Mouse (Mus musculus) brain, adult 2 months (tissue): Measurements from ENCODE around the gene Cd9.
A peak's percentile ranks its signal among the peaks of the same experiment; 100 is the strongest.

Experiments
- DNase-seq: peaks from one replicate; pipeline ENCODE4 v3.0.0; 2011; ENCODE audit warnings: low read depth, low spot score

Cd9 gene

DNA sequence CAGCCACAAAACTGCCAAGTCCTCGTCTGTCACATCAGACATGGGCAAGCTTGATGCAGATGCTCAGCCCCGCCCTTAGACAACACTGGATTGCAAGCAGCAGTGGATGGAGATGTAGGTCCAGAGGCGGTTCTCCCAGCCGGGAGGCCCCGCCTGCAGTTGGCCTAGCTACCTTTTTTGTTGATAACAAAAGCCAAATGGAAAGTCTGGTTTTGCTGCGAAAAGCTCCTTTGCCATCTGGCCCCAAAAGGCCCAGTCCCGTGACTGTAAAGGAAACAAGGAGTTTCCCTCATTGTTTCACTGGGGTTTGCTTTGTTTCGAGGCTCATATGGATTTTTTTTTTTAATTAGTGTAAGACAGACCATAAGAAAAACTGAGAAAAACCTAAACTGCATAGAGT, 18.5 kb downstream of the Cd9 start:
- no peak for DNase-seq

GRCm38 (mm10) chr6:125475184-125475583, 19.4 kb downstream of the Cd9 start:
- DNase-seq = no peak

DNA sequence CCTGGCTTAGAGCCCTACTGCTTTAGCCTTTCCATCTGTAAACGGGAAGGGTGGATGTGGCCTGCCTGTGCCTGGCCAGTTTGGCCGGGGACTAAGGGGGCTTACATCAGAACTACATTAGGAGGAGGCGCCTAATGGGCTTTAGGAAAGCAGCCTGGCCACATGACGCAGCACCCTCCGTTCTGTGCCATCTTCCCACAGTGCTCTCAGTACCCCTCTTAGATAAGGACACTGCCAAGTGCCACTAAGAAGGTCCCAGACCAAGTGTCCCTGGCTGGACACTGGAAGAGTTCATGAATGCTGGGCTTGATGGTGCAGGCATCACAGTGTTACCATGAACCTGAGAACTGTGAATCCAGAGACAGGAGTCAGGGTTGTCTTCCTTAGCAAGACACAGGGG, 20.7 kb downstream of the Cd9 start:
- DNase-seq = no peak

- peak; percentile 68 for DNase-seq
These were observed 21.3 kb downstream of the Cd9 start for GRCm38 (mm10) chr6:125473321-125473721.

DNA sequence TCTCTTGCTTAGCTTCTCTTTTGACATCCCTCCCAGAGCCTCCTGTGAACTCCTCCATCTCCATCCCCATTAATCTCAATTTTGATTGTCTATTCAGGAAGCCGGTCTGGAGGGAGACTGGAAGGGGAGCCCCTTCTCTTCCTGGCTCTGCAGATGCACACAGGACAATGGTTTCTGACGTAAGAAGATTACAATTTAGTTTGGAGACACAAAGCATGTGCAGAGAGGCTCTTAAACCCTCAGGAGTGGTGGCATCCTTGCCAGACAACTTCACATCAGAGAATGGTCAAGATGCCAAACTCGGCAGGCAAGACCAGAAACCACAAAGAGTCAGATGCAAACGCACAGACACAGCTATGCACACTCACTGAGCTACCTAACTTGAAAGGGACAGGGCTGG, 22.7 kb downstream of the Cd9 start:
- DNase-seq = no peak

- peak; percentile 53 for DNase-seq
These were observed 23.3 kb downstream of the Cd9 start for GRCm38 (mm10) chr6:125471326-125471725.

DNA sequence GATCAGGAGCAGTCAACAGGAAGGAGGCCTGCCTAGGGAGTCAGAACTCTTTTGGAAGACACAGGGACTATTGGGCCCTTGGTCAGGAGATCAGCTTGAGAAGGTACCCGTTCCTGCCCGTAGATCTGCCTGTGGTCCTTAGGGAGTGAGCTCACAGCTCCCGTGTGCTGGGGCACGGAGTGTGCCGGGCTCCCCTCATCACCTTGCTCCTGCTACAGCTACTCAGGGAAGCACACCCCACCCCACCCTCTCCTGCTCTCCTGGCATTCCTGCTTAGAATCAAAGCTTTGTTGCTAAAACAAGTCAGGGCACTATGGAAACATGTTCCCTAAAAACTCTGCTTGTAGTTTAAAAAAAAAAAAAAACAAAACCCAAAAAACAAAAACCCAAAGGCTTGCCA, 24.0 kb downstream of the Cd9 start:
- DNase-seq = no peak

DNA sequence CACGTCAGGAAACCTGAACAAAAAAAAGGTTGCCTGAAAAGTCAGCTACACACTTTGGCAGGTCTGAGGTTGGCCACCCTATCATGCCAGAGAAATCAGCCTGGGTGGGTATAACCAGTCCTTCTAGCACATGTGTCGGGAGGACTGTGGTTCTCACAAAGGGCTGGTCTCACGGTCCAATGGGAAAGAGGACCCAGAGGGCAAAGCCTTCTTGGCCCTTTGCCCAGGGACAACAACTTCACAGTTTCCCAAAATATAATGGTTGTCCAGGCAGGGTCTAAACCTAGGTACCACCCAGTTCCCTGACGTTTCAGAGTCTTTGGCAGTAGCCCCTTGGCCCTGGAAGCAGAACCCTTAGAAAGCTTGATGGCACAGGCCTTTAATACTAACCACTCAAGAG, 25.4 kb downstream of the Cd9 start:
- DNase-seq = no peak

GRCm38 (mm10) chr6:125468179-125468960, 26.2 kb downstream of the Cd9 start:
- peak; percentile 45 for DNase-seq

- peak; percentile 96 for DNase-seq
These were observed 27.3 kb downstream of the Cd9 start for GRCm38 (mm10) chr6:125467301-125467715.

- DNase-seq = no peak
These were observed 32.3 kb downstream of the Cd9 start for GRCm38 (mm10) chr6:125462312-125462711.

GRCm38 (mm10) chr6:125461788-125462187, 32.8 kb downstream of the Cd9 start:
- DNase-seq = no peak

DNA sequence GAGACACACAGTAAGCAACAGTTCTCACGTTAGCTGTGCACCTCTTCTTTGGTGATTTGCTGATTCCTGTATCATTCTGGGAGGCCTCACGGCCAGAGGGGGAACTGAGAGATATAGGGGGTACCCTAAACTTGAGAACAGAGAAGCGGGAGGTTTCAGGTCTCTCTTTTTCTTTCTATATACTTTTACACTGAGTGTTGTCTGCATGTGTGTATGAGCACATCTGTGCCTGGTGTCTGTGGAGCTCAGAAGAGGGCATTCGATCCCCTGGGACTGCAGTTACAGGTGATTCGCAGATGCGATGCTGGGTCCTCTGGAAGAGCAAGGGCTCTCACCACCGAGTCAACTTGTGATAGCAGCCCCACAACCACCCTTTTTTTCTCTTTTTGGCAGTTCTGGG, 33.3 kb downstream of the Cd9 start:
- no peak for DNase-seq

DNA sequence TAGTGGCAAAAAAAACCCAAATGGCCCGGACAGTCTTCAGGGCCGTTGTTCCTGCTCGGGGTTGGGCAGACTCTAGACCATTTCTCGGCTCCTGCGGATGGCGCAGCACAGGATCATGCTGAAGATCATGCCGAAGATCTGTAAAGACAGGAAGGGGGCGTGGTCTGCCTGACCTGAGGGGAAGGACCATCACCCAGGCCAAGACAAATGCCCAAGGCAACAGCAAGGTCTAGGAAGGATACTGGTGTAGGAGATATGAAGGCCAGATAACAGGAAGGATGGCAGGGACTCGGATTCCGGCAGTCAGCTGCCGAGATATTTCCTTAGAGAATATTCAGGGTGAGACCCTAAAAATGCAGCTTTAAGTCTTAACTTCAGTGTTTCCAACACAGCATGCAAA, 34.0 kb downstream of the Cd9 start:
- no peak for DNase-seq

DNA sequence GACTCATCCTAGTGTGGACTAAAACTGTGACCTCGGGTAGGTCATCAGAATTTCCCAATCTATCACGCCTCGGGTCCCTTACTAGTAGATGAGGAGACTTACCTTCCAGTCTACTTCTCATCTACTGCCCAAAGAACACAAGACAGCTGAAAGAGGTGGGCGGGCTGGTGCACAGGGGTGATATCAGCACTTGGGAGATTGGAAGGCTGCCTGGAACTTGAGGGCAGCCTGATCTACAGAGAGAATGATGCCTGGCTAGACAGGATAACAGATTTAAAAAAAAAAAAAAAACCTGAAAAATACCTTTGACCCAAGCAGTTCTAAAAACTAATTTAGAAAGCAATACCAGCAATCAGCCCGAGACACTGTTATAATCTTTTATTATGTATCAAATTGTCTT, 34.7 kb downstream of the Cd9 start:
- no peak for DNase-seq

- DNase-seq = no peak
These were observed 38.6 kb downstream of the Cd9 start for GRCm38 (mm10) chr6:125455806-125456520.

DNA sequence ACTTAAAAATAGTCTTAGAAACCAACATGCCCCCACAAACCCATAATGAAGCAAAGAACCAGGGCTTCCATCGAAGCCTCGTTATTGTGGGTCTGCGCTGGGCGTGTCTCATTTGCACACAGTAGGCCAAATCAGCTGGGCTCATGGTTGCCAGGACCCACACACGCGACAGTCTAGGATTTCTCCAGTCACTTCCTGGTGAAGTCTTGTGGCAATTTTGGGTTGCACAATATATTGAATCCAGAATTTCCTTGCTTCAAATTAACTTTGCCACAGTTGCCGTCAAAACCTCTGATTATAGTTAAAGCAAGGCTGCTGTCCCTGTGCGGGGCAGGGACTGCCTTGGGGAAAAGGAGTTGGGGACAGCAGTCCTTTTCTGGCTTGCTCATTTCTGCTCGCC, 39.9 kb downstream of the Cd9 start:
- DNase-seq = no peak

DNA sequence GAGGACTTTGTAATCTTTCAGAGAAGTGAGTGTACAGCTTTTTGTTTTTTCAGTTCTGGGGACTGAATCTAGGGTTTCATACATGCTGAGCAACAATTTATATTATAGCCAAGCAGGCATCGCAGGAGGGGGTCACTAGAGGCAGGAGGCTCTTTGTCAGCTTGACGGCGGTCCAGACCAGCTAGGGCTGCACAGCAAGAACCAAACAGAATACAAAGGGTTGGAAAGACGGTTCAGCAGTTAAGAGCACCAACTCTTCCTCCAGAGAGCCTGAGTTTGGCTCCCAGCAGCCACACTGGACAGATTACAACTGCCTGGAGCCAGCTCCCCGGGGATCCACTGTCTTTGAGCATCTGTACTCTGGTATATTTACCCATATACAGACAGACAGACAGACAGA, 40.3 kb downstream of the Cd9 start:
- no peak for DNase-seq

DNA sequence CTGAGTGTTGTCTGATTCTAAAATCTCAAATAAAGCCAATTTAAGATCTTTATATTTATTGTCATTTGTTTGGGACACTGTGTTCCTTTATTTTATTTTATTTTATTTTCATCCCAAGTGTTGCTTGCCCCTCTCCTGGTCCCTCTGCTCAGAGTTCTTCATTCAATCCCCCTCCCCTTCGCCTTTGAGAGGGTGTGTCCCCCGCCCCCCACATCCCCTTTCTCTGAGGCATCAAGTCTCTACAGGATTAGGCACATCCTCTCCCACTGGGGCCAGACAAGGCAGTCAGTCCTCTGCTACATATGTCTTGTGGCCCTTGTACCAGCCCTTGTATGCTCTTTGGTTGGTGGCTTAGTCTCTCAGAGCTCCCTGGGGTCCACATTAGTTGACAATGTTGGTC, 46.9 kb downstream of the Cd9 start:
- no peak for DNase-seq

DNA sequence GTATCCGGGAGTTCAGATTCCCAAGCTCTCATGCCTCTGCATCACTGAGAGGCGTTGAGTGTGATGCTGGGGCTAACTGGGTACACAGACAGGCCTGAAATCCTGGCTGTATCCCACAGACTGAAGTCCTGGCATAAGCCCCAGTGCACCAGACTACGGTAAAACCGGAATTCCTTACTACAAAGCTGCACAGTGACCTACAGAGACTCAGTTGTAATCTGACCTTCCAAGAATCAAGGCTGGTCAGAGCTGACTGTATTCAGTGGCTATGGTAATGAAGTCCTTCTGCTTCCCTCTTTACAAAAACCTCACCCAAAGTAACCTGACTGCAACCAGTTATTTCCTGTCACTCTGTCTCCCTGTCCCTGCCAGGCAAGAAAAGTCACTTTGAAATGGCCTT, 47.4 kb downstream of the Cd9 start:
- peak; percentile 20 for DNase-seq

GRCm38 (mm10) chr6:125445381-125445780, 49.2 kb downstream of the Cd9 start:
- peak; percentile 43 for DNase-seq

- no peak for DNase-seq
These were observed 52.0 kb downstream of the Cd9 start for GRCm38 (mm10) chr6:125442591-125442990.

DNA sequence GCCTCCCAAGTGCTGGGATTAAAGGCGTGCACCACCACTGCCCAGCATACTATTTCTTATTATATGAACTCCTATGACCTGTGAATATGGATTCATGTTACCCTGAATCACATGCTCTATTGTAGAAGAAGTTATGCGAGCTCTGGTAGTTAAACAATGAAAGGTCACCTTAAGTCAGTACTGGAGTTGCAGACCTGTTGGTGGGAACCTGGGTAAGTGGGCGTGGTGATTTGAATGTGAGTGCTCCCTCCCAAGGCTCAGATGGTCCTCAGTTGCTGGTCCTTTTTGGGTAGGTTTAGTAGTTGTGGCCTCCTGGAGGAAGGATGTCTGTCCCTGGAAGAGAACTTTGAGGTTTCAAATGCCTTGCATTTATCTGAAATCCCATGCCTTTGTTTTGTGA, 57.8 kb downstream of the Cd9 start:
- DNase-seq = no peak
